Comparison of ENCODE assay signal across 10 mouse cellular contexts in the genomic region with DNA sequence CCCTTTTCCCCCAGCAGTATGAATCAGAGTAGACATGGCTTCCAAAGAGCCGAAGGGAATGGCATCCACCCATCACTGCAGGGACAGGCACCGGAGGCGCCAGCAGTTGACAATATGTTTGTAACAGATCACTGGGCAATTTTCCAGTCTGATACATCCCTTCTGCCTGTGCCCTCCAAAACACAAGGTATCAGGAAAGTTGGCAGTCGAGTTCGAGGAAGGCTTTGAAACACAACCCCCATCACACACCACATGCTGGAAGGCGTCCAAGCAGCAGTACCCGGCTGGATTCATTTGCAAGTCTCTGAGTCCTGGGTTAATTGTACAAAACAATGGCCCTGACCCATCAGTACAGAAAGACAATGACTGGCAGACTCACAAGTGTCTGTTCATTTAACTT.
A peak's percentile ranks its signal among the peaks of the same experiment; 100 is the strongest.
DNase-seq lines count a peak whose midpoint lies in the region; ATAC-seq lines count a peak whose summit lies in the region.
"Had no signal": no experiment of that assay in that cellular context is flagged by ENCODE, and none has a peak within 500 bp of the region (broad histone marks: within the 10 kb centered on the region; RNA-seq: fewer than 3 reads in every experiment).

No protein-coding gene starts in this region.

- H3K9ac ChIP-seq in midbrain, embryonic 13.5 days (replicated peaks): no peak overlapping the region
- no peak overlapping the region for H3K9ac ChIP-seq in midbrain, embryonic 11.5 days (ENCODE audit: low read length)
- H3K9ac ChIP-seq in forebrain, embryonic 15.5 days (replicated peaks): no peak overlapping the region
- H3K9ac ChIP-seq: intestine, embryonic 15.5 days; liver, embryonic 14.5 days had no signal

- H3K4me1 ChIP-seq in midbrain, embryonic 13.5 days (replicated peaks): peaks cover 27% of the 10 kb centered on the region
- H3K4me1 ChIP-seq in midbrain, embryonic 11.5 days (ENCODE audit: control insufficient read depth, insufficient read depth, low read length): no peaks in the 10 kb centered on the region
- peaks cover 27% of the 10 kb centered on the region for H3K4me1 ChIP-seq in forebrain, embryonic 15.5 days
- H3K4me1 ChIP-seq: intestine, embryonic 15.5 days had no signal

- no peaks in the 10 kb centered on the region for H3K36me3 ChIP-seq in midbrain, embryonic 13.5 days
- H3K36me3 ChIP-seq in midbrain, embryonic 11.5 days (ENCODE audit: control insufficient read depth, insufficient read depth, low read length): no peaks in the 10 kb centered on the region
- no peaks in the 10 kb centered on the region for H3K36me3 ChIP-seq in forebrain, embryonic 15.5 days
- H3K36me3 ChIP-seq: intestine, embryonic 15.5 days had no signal

- WGBS in midbrain, embryonic 13.5 days: 52% methylated on average over 7 of the region's 7 CpGs
- WGBS in midbrain, embryonic 11.5 days: 83% methylated on average over 7 of the region's 7 CpGs
- 10% methylated on average over 7 of the region's 7 CpGs for WGBS in forebrain, embryonic 15.5 days

- H3K9me3 ChIP-seq in midbrain, embryonic 13.5 days: no peaks in the 10 kb centered on the region
- H3K9me3 ChIP-seq in midbrain, embryonic 11.5 days (ENCODE audit: control insufficient read depth, low read length): no peaks in the 10 kb centered on the region
- no peaks in the 10 kb centered on the region for H3K9me3 ChIP-seq in forebrain, embryonic 15.5 days
- H3K9me3 ChIP-seq: intestine, embryonic 15.5 days had no signal

- ATAC-seq in midbrain, embryonic 13.5 days: peak; percentile 78
- no peak for ATAC-seq in midbrain, embryonic 11.5 days (ENCODE audit: low FRiP score)
- peak; percentile 84 for ATAC-seq in forebrain, embryonic 15.5 days (replicated peaks)
- ATAC-seq: intestine, embryonic 15.5 days had no signal

- peak overlapping the region; percentile 67 for H3K27ac ChIP-seq in midbrain, embryonic 13.5 days
- no peak overlapping the region for H3K27ac ChIP-seq in midbrain, embryonic 11.5 days (ENCODE audit: low read depth, low read length)
- peak overlapping the region; percentile 80 for H3K27ac ChIP-seq in forebrain, embryonic 15.5 days (replicated peaks)
- H3K27ac ChIP-seq: intestine, embryonic 15.5 days; liver, embryonic 14.5 days had no signal

- DNase-seq in midbrain, embryonic 11.5 days (ENCODE audit: low spot score, missing footprints): no peak
- DNase-seq in layer of hippocampus, adult 9-11 months: peak; percentile 68
- DNase-seq in retina, postnatal 7 days (ENCODE audit: low read depth, low spot score): peak; percentile 24
- DNase-seq in urinary bladder, postnatal 10 days (ENCODE audit: low spot score): no peak
- no peak for DNase-seq in testis, postnatal 14 days (ENCODE audit: low spot score)
- DNase-seq: thymus, postnatal 36 days had no signal

- H3K27me3 ChIP-seq in midbrain, embryonic 13.5 days: no peaks in the 10 kb centered on the region
- no peaks in the 10 kb centered on the region for H3K27me3 ChIP-seq in midbrain, embryonic 11.5 days (ENCODE audit: control insufficient read depth, insufficient read depth, low read length)
- H3K27me3 ChIP-seq in forebrain, embryonic 15.5 days: no peaks in the 10 kb centered on the region
- H3K27me3 ChIP-seq: intestine, embryonic 15.5 days had no signal

- H3K4me2 ChIP-seq in midbrain, embryonic 13.5 days (replicated peaks): no peak overlapping the region
- no peak overlapping the region for H3K4me2 ChIP-seq in midbrain, embryonic 11.5 days
- H3K4me2 ChIP-seq in forebrain, embryonic 15.5 days (replicated peaks): no peak overlapping the region
- H3K4me2 ChIP-seq: intestine, embryonic 15.5 days had no signal

- H3K4me3 ChIP-seq in midbrain, embryonic 13.5 days (replicated peaks): no peak overlapping the region
- no peak overlapping the region for H3K4me3 ChIP-seq in midbrain, embryonic 11.5 days (ENCODE audit: low read depth, low read length)
- no peak overlapping the region for H3K4me3 ChIP-seq in forebrain, embryonic 15.5 days
- H3K4me3 ChIP-seq: intestine, embryonic 15.5 days had no signal

Comparison
In these comparisons a context has a peak if more than half of its experiments do, and no peak if none do; other contexts are left out.
1. DNase-seq: peak in layer of hippocampus, adult 9-11 months (single experiment) and retina, postnatal 7 days (single experiment); none in midbrain, embryonic 11.5 days (single experiment), urinary bladder, postnatal 10 days (single experiment) and testis, postnatal 14 days (single experiment).